Mouse (Mus musculus): Measurements from ENCODE around the gene Psors1c2. TPM values are rescaled to one million over a fixed set of nuclear protein-coding genes. Genes with fewer than 3 reads are reported as not detected.
A peak's percentile ranks its signal among the peaks of the same experiment; 100 is the strongest.

Psors1c2 gene
- polyA plus RNA-seq, 1 experiment from 2014 or later = 1.3 TPM

GRCm38 (mm10) chr17:35569091-35569944, 36.3 kb downstream of the Psors1c2 start:
- H3K36me3 ChIP-seq = no peaks in the 10 kb centered on the region
- no peaks in the 10 kb centered on the region for H3K9me3 ChIP-seq
- peaks cover 16% of the 10 kb centered on the region for H3K4me1 ChIP-seq
- no peak for ATAC-seq (ENCODE audit: insufficient number of reproducible peaks, low FRiP score, low TSS enrichment, low read depth)
- peaks cover 23% of the 10 kb centered on the region for H3K27me3 ChIP-seq
- no peak overlapping the region for H3K27ac ChIP-seq
- 5% methylated on average over 28 of the region's 28 CpGs for WGBS
- peak overlapping the region; percentile 24 for H3K4me3 ChIP-seq
- H3K9ac ChIP-seq = no peak overlapping the region
- H3K4me2 ChIP-seq = peak overlapping the region; percentile 38

- no peak overlapping the region for H3K4me3 ChIP-seq
- ATAC-seq (ENCODE audit: insufficient number of reproducible peaks, low FRiP score, low TSS enrichment, low read depth) = no peak
- H3K27me3 ChIP-seq = peaks cover 31% of the 10 kb centered on the region
- no peak overlapping the region for H3K27ac ChIP-seq
- H3K4me1 ChIP-seq = peaks cover 16% of the 10 kb centered on the region
- H3K9ac ChIP-seq = no peak overlapping the region
- no peak overlapping the region for H3K4me2 ChIP-seq
- H3K36me3 ChIP-seq = no peaks in the 10 kb centered on the region
- H3K9me3 ChIP-seq = no peaks in the 10 kb centered on the region
- 70% methylated on average over 14 of the region's 14 CpGs for WGBS
These were observed 37.8 kb downstream of the Psors1c2 start for GRCm38 (mm10) chr17:35570836-35571235.

- Histone ChIP-seq H3K4me3 (no peak overlapping the region), H3K9ac (no peak overlapping the region), H3K27ac (no peak overlapping the region), H3K4me2 (no peak overlapping the region), H3K27me3 (peaks cover 34% of the 10 kb centered on the region), H3K36me3 (no peaks in the 10 kb centered on the region), H3K9me3 (no peaks in the 10 kb centered on the region), H3K4me1 (peaks cover 16% of the 10 kb centered on the region)
- 92% methylated on average over 7 of the region's 7 CpGs for WGBS
- no peak for ATAC-seq (ENCODE audit: insufficient number of reproducible peaks, low FRiP score, low TSS enrichment, low read depth)
These were observed 38.5 kb downstream of the Psors1c2 start for GRCm38 (mm10) chr17:35571477-35571876.

- Histone ChIP-seq H3K4me1 (no peaks in the 10 kb centered on the region), H3K27ac (no peak overlapping the region), H3K4me3 (no peak overlapping the region), H3K27me3 (peaks cover 11% of the 10 kb centered on the region; the same call in 1 of the 2 replicates), H3K4me2 (no peak overlapping the region), H3K36me3 (no peaks in the 10 kb centered on the region), H3K9ac (no peak overlapping the region), H3K9me3 (no peaks in the 10 kb centered on the region)
- ATAC-seq (ENCODE audit: insufficient number of reproducible peaks, low FRiP score, low TSS enrichment, low read depth) = no peak
- 20% methylated on average over 6 of the region's 6 CpGs for WGBS
These were observed 45.2 kb downstream of the Psors1c2 start for GRCm38 (mm10) chr17:35578211-35578610.

- Histone ChIP-seq H3K36me3 (no peaks in the 10 kb centered on the region), H3K4me3 (no peak overlapping the region), H3K27ac (no peak overlapping the region), H3K4me2 (no peak overlapping the region), H3K4me1 (peaks cover 5% of the 10 kb centered on the region), H3K9ac (no peak overlapping the region), H3K9me3 (no peaks in the 10 kb centered on the region), H3K27me3 (no peaks in the 10 kb centered on the region)
- ATAC-seq (ENCODE audit: insufficient number of reproducible peaks, low FRiP score, low TSS enrichment, low read depth) = no peak
- WGBS = 78% methylated on average over 1 of the region's 1 CpGs
These were observed 49.9 kb downstream of the Psors1c2 start for GRCm38 (mm10) chr17:35582900-35583299.

Other genes starting within 250 kb of the Psors1c2 start
- gene H2-Q1, start 212.8 kb upstream of the Psors1c2 start, polyA plus RNA-seq (2015; fragmentation: Nextera tagmentation; extraction: Ambion mirVana) = not detected in 2 replicates
- gene H2-Q2, start 191.0 kb upstream of the Psors1c2 start, polyA plus RNA-seq (2015; fragmentation: Nextera tagmentation; extraction: Ambion mirVana) = 0.20 and 0.29 TPM in 2 replicates
- gene H2-Q4, start 153.6 kb upstream of the Psors1c2 start, polyA plus RNA-seq (2015; fragmentation: Nextera tagmentation; extraction: Ambion mirVana) = 3.2 and 4.3 TPM in 2 replicates
- gene H2-Q6, start 108.4 kb upstream of the Psors1c2 start, polyA plus RNA-seq (2015; fragmentation: Nextera tagmentation; extraction: Ambion mirVana) = 0.35 and 0.46 TPM in 2 replicates
- 3.1 and 3.3 TPM in 2 replicates for gene H2-Q7, start 94.0 kb upstream of the Psors1c2 start, polyA plus RNA-seq (2015; fragmentation: Nextera tagmentation; extraction: Ambion mirVana)
- gene H2-Q10, start 63.1 kb upstream of the Psors1c2 start, polyA plus RNA-seq (2015; fragmentation: Nextera tagmentation; extraction: Ambion mirVana) = 0.65 and 1.2 TPM in 2 replicates
- gene Pou5f1, start 27.2 kb upstream of the Psors1c2 start, polyA plus RNA-seq (2015; fragmentation: Nextera tagmentation; extraction: Ambion mirVana) = not detected in 2 replicates
- gene Tcf19, start 16.4 kb upstream of the Psors1c2 start, polyA plus RNA-seq (2015; fragmentation: Nextera tagmentation; extraction: Ambion mirVana) = 88.0 and 97.6 TPM in 2 replicates
- 18.0 and 18.1 TPM in 2 replicates for gene Cchcr1, start 16.1 kb upstream of the Psors1c2 start, polyA plus RNA-seq (2015; fragmentation: Nextera tagmentation; extraction: Ambion mirVana)
- gene Cdsn, start 18.9 kb downstream of the Psors1c2 start, polyA plus RNA-seq (2015; fragmentation: Nextera tagmentation; extraction: Ambion mirVana) = 2.0 and 4.8 TPM in 2 replicates
- 5.6 and 6.0 TPM in 2 replicates for gene 2300002M23Rik, start 34.2 kb downstream of the Psors1c2 start, polyA plus RNA-seq (2015; fragmentation: Nextera tagmentation; extraction: Ambion mirVana)
- gene Sfta2, start 68.3 kb downstream of the Psors1c2 start, polyA plus RNA-seq (2015; fragmentation: Nextera tagmentation; extraction: Ambion mirVana) = not detected in 2 replicates
- gene Gm9573, start 93.4 kb downstream of the Psors1c2 start, polyA plus RNA-seq (2015; fragmentation: Nextera tagmentation; extraction: Ambion mirVana) = 0.14 and 0.33 TPM in 2 replicates
- 0.09 and 0.10 TPM in 2 replicates for gene Mucl3, start 110.5 kb downstream of the Psors1c2 start, polyA plus RNA-seq (2015; fragmentation: Nextera tagmentation; extraction: Ambion mirVana)
- 14.3 and 14.4 TPM in 2 replicates for gene Vars2, start 134.4 kb downstream of the Psors1c2 start, polyA plus RNA-seq (2015; fragmentation: Nextera tagmentation; extraction: Ambion mirVana)
- gene Gtf2h4, start 140.5 kb downstream of the Psors1c2 start, polyA plus RNA-seq (2015; fragmentation: Nextera tagmentation; extraction: Ambion mirVana) = 36.2 and 42.2 TPM in 2 replicates
- 81.7 and 85.2 TPM in 2 replicates for gene Ddr1, start 171.4 kb downstream of the Psors1c2 start, polyA plus RNA-seq (2015; fragmentation: Nextera tagmentation; extraction: Ambion mirVana)

All from limb, embryonic 15.5 days (tissue).